Mouse (Mus musculus): Measurements from ENCODE around the gene Glrx. TPM values are rescaled to one million over a fixed set of nuclear protein-coding genes. Genes with fewer than 3 reads are reported as not detected.
"Not testable (repeated sequence)": the region's sequence is repeated elsewhere in the genome, so short reads cannot be mapped to it uniquely, and the experiment has no call there.

The Glrx gene
- polyA plus RNA-seq, 1 experiment from 2014 or later, result 160 TPM

DNA sequence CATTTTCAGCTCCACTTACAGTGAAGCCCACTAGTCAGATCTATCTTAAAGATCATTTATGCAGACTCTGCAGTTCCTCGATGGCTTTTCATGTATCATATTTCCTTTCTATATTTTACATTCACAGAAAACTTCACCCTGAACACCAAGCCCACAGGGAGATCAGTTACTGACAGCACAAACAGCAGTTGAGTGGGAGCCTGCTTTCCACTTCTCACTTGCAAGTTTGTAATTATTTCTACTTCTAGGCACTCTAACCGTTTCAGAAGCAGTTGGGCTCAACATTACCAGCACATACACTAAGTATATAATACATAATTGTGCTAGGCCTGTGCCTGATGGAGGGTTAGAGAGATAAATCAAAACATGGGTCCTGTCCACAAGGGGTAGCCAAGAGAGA is 28.2 kb downstream of the Glrx start:
- H3K36me3 ChIP-seq, result no peaks in the 10 kb centered on the region; the same call in 1 of the 2 replicates
- 90% methylated on average over 2 of the region's 2 CpGs for WGBS
- H3K9me3 ChIP-seq, result no peaks in the 10 kb centered on the region
- H3K27ac ChIP-seq, result no peak overlapping the region
- H3K27me3 ChIP-seq (replicated peaks), result no peaks in the 10 kb centered on the region
- H3K4me3 ChIP-seq (replicated peaks), result no peak overlapping the region
- H3K4me1 ChIP-seq (replicated peaks), result no peaks in the 10 kb centered on the region
- H3K9ac ChIP-seq, result no peak overlapping the region
- no peak overlapping the region for H3K4me2 ChIP-seq (replicated peaks)
- ATAC-seq, result no peak

DNA sequence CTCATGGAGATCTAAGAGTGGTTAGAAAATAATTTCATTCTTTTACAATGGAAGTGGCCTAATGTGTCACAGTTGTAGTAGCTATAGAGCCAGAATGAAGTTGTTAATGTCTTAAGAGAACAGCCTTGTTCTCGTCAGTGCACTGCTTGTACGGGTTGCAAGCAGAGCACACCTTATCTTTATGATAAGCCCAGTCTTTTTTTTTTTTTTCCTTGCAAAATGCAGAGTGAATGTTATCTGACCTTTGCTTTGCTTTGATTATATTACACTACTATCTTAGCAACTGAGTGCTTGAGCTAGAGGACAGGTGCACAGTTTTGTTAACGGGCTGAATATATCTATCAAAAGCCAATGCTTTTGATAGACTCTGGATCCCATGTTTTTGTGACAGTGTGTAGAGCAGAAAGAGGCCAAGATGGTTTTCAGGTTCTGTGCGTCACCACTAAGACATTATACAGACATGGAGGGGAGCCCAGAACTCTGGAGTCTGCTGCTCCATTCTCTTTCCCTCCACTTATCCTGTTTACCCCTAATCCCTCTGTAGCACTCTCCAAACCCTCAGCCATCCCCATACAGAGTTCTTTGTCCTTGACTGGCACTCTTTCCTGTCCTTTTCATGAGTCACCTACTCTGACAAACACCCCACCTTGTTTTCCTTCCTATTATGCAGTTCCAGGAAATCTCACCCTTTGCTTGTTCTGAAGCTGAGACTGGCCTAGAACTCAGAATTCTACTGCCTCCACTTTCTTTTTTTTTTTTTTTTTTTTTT is 35.1 kb downstream of the Glrx start:
- ATAC-seq, result peak; percentile 91
- H3K4me2 ChIP-seq (replicated peaks), result no peak overlapping the region
- no peak overlapping the region for H3K4me3 ChIP-seq (replicated peaks)
- H3K9ac ChIP-seq, result no peak overlapping the region
- peaks cover 7% of the 10 kb centered on the region for H3K36me3 ChIP-seq
- H3K4me1 ChIP-seq (replicated peaks), result 0 out of 2 replicates have a peak, but pooled peaks cover 2% of the 10 kb centered on the region
- H3K9me3 ChIP-seq, result no peaks in the 10 kb centered on the region
- 60% methylated on average over 4 of the region's 4 CpGs for WGBS
- H3K27ac ChIP-seq, result peak overlapping the region; percentile 44; the same call in 1 of the 2 replicates
- no peaks in the 10 kb centered on the region for H3K27me3 ChIP-seq (replicated peaks)

DNA sequence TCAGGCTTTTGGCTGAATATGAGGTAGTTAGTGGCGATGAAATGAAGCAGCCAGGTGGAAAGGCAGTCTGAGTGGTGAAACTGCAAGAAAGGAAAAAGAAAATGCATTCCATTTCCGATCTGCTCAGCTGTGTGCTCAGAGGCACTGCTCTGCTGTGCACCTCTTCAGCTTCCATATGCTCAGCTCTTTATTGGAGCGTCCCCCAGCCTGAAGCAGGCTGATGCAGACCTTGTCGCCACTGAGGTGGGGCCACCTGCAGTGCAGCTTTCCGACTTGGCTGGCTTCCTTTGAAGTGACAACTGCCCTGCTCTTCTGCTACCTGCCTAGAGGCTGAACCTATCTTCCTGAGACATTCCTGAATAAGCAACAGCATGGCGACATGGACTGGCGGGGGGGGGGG is 36.5 kb downstream of the Glrx start:
- H3K4me2 ChIP-seq (replicated peaks); H3K9me3 ChIP-seq; H3K27ac ChIP-seq; H3K4me1 ChIP-seq (replicated peaks); H3K9ac ChIP-seq; H3K4me3 ChIP-seq (replicated peaks); H3K27me3 ChIP-seq (replicated peaks); ATAC-seq; H3K36me3 ChIP-seq: not testable (repeated sequence)
- 75% methylated on average over 7 of the region's 7 CpGs for WGBS

DNA sequence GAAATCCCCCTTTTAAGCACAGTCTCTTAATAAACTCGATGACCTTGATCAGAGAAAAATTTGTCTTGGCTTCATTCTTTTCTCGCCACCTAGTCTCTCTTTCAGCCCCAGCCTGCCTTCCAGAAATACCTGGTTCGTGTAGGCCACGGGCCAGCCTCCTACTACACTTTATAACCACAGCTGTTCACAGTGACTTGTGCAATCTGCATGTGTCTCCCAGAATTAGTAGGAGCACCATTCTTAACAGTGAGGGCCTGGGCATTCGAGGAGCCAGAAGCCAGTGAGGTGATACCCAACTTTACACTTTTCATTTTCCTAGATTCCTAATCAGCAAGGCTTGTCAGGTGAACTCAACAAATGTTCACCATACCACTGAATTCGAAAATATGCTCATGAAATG is 36.9 kb downstream of the Glrx start:
- Histone ChIP-seq H3K27ac (no peak overlapping the region), H3K36me3 (peaks cover 7% of the 10 kb centered on the region), H3K4me2 (replicated peaks) (no peak overlapping the region), H3K9me3 (no peaks in the 10 kb centered on the region), H3K9ac (no peak overlapping the region), H3K27me3 (replicated peaks) (no peaks in the 10 kb centered on the region), H3K4me3 (replicated peaks) (no peak overlapping the region), H3K4me1 (replicated peaks) (0 out of 2 replicates have a peak, but pooled peaks cover 2% of the 10 kb centered on the region)
- ATAC-seq, result no peak
- WGBS, result 81% methylated on average over 6 of the region's 6 CpGs

DNA sequence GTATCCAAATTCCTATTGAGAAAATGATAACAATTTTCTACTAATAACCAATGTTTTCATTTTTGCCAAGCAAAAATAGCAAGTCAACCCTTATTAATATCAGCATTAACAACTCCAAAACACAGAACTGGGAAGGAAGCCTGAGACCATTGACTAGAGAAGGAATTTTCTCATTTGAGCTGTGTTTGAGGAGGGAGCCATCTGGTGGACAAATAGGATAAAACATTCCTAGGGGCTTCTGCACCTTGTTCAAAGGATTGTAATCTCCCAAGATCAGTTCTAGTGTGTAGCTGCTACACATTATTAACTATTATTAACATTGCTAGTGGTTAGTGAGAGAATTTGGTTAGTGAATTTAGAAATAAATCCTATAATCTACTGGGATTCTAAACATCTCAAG is 38.2 kb downstream of the Glrx start:
- Histone ChIP-seq H3K4me3 (replicated peaks) (no peak overlapping the region), H3K4me1 (replicated peaks) (0 out of 2 replicates have a peak, but pooled peaks cover 2% of the 10 kb centered on the region), H3K36me3 (peaks cover 7% of the 10 kb centered on the region), H3K27ac (no peak overlapping the region), H3K9me3 (no peaks in the 10 kb centered on the region), H3K27me3 (replicated peaks) (no peaks in the 10 kb centered on the region), H3K9ac (no peak overlapping the region), H3K4me2 (replicated peaks) (no peak overlapping the region)
- no peak for ATAC-seq

DNA sequence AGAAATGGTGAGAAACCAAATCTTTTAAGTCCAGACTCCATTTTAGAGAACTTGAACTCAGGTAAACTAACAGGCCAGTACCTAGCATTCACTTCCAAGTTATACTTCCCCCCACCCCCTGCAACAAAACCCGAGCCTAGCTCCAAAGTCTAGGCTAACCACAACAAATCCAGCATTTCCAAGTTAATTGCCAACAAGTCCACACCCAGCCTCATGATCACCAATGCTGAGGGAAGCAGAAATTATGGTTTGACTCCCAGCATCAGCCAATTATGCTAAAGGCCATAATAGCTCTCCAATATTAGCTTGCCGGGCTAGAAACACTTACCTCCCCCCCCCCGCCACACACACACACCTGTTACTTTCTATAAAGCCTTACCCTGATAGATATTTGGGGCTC is 40.1 kb downstream of the Glrx start:
- Histone ChIP-seq H3K9me3 (no peaks in the 10 kb centered on the region), H3K27me3 (replicated peaks) (no peaks in the 10 kb centered on the region), H3K9ac (no peak overlapping the region), H3K4me3 (replicated peaks) (no peak overlapping the region), H3K4me2 (replicated peaks) (no peak overlapping the region), H3K4me1 (replicated peaks) (0 out of 2 replicates have a peak, but pooled peaks cover 2% of the 10 kb centered on the region), H3K36me3 (peaks cover 5% of the 10 kb centered on the region; the same call in 1 of the 2 replicates), H3K27ac (no peak overlapping the region)
- ATAC-seq, result no peak
- 87% methylated on average over 3 of the region's 3 CpGs for WGBS

DNA sequence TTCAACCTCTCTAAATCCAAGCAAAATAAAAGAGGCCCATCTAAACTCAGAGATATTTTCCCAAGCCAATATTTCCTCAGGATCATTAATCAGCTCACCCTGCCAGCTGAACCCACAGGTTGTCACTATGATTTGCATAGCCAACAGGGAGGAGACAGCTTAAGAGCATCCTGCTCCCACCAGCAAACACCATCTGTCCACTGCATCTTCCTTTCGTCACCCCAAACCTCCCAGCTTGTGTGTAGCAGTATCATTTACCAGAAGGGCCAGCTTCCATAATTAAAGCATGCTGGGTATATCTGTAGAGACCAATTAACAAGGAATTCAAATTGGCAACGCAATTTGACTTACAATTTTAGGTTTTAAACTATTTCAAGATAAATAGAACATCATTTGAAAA is 40.8 kb downstream of the Glrx start:
- Histone ChIP-seq H3K4me3 (replicated peaks) (no peak overlapping the region), H3K4me1 (replicated peaks) (no peaks in the 10 kb centered on the region), H3K4me2 (replicated peaks) (no peak overlapping the region), H3K9ac (no peak overlapping the region), H3K36me3 (peaks cover 5% of the 10 kb centered on the region; the same call in 1 of the 2 replicates), H3K9me3 (no peaks in the 10 kb centered on the region), H3K27me3 (replicated peaks) (no peaks in the 10 kb centered on the region), H3K27ac (no peak overlapping the region)
- no peak for ATAC-seq
- 90% methylated on average over 2 of the region's 2 CpGs for WGBS

DNA sequence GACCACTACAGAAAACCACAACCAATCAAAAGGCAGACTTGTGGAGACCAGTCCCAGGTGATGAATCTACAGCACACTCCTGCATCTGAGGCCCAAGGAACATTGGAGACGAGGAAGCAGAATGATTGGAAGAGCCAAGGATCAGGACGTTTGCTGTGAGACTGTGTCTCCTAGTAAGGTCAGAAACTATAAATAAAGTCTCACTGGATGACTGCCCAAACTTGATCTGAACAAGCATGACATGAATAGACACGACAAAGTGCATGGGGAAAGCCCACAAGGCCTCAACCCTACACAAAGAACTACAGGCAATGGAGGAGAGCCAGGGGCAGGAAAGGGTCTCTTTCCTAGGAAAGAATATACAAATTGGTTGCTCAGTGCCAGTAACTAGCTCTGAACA is 44.1 kb downstream of the Glrx start:
- no peak for ATAC-seq
- Histone ChIP-seq H3K36me3 (peaks cover 5% of the 10 kb centered on the region; the same call in 1 of the 2 replicates), H3K4me1 (replicated peaks) (no peaks in the 10 kb centered on the region), H3K9me3 (no peaks in the 10 kb centered on the region), H3K27ac (no peak overlapping the region), H3K9ac (no peak overlapping the region), H3K27me3 (replicated peaks) (no peaks in the 10 kb centered on the region), H3K4me2 (replicated peaks) (no peak overlapping the region), H3K4me3 (replicated peaks) (no peak overlapping the region)
- 78% methylated on average over 3 of the region's 3 CpGs for WGBS

DNA sequence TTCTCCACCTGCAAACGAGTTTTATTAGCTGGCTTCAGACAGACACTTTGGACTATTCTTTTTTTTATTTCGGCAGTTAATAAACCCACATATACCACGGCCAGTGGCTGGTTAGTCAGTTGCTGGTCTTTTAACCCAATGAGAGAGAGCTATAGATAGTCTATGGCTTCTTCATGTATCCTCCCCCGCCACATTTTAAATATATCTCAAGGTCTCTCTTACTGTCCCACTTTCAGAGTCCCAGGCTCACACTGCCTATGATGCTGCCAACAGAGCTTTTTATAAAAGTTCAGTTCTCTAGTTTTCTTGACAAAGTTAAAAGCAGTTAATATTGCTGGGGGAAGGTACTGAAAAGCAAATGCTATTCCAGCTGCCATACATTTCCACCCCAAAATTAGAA is 52.2 kb downstream of the Glrx start:
- Histone ChIP-seq H3K9me3 (no peaks in the 10 kb centered on the region), H3K27ac (no peak overlapping the region), H3K27me3 (replicated peaks) (no peaks in the 10 kb centered on the region), H3K9ac (no peak overlapping the region), H3K36me3 (peaks cover 6% of the 10 kb centered on the region; the same call in 1 of the 2 replicates), H3K4me3 (replicated peaks) (no peak overlapping the region), H3K4me1 (replicated peaks) (no peaks in the 10 kb centered on the region), H3K4me2 (replicated peaks) (no peak overlapping the region)
- no peak for ATAC-seq
- 88% methylated on average over 4 of the region's 4 CpGs for WGBS

DNA sequence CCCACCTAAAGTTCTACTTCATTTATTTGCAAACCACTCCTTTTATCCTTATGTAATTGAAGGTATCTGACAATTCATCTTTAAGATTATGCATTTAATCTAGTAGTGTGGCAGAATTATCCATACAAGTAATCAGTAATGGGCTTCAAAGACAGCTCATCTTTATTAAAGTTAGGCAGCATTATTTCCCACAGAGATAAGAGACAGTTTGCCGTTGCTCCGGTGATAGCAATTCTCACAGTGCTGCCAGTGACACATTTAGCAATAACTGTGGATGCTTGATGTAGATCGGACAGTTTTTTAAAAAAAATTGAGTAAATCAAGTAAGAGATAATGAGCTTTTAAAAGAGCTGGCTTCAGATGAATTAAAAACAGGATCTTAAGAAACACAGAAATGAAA is 52.6 kb downstream of the Glrx start:
- Histone ChIP-seq H3K9ac (no peak overlapping the region), H3K27ac (no peak overlapping the region), H3K27me3 (replicated peaks) (no peaks in the 10 kb centered on the region), H3K9me3 (no peaks in the 10 kb centered on the region), H3K4me3 (replicated peaks) (no peak overlapping the region), H3K36me3 (peaks cover 6% of the 10 kb centered on the region; the same call in 1 of the 2 replicates), H3K4me1 (replicated peaks) (no peaks in the 10 kb centered on the region), H3K4me2 (replicated peaks) (no peak overlapping the region)
- 84% methylated on average over 3 of the region's 3 CpGs for WGBS
- ATAC-seq, result no peak

DNA sequence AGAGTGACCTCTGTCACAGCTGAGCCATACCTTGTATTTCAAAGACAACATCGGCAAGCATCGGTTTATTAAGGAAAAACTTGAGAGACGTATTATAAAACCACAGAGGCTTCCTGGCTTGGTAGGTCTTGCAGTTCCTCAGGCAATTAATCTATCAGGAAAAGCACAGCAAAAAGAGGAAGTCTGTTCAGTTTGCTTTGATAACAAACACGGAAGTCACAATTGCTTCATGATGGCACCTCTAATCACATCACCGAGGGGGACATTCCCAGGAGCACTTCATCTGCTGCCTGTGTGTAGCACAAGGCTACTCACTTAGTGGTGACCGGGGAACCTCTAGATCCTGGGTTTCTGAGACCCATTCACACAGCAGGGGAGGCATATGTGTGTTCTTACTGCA is 53.2 kb downstream of the Glrx start:
- no peak overlapping the region for H3K27ac ChIP-seq
- H3K27me3 ChIP-seq (replicated peaks), result no peaks in the 10 kb centered on the region
- no peak overlapping the region for H3K9ac ChIP-seq
- no peaks in the 10 kb centered on the region for H3K9me3 ChIP-seq
- no peak for ATAC-seq
- H3K4me2 ChIP-seq (replicated peaks), result no peak overlapping the region
- H3K36me3 ChIP-seq, result peaks cover 6% of the 10 kb centered on the region; the same call in 1 of the 2 replicates
- no peaks in the 10 kb centered on the region for H3K4me1 ChIP-seq (replicated peaks)
- H3K4me3 ChIP-seq (replicated peaks), result no peak overlapping the region
- 81% methylated on average over 6 of the region's 6 CpGs for WGBS
